Comparison of ENCODE assay signal across 12 mouse cellular contexts in the genomic region with DNA sequence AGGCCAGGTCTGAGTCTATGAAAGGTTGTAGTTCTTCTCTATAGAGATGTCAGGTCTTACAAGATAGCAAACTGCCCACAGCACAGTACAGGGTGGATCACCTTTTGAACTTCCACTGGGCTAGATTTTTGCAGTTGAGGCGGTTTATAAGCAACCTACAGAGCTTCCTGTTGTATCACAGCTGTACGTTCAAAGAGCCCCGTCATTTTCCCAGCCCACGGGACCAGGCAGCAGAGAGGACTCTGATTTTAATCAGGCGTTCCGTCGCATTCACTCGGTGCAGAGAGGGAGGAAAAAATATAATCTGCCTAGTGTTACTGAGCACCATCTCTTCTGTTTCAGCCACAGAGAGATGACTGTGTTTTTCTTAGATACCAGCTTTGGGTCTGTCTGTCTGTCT.
DNase-seq lines count a peak whose midpoint lies in the region; ATAC-seq and TF ChIP-seq lines count a peak whose summit lies in the region.
"Had no signal": no experiment of that assay in that cellular context is flagged by ENCODE, and none has a peak within 500 bp of the region (broad histone marks: within the 10 kb centered on the region; RNA-seq: fewer than 3 reads in every experiment).

No protein-coding gene starts in this region.

- no peaks in the 10 kb centered on the region for H3K9me3 ChIP-seq in heart, embryonic 15.5 days (replicated peaks)
- no peaks in the 10 kb centered on the region for H3K9me3 ChIP-seq in liver, postnatal 0 days (ENCODE audit: low read length)

- TF ChIP-seq EP300 in liver, postnatal 0 days (IDR thresholded peaks at IDR 0.05; ENCODE audit: low read depth): no peak

- 24% methylated on average over 8 of the region's 8 CpGs for WGBS in heart, embryonic 15.5 days
- 40% methylated on average over 8 of the region's 8 CpGs for WGBS in liver, postnatal 0 days (ENCODE audit: insufficient replicate concordance)

- no peak for TF ChIP-seq CTCF in liver, postnatal 0 days (IDR thresholded peaks at IDR 0.05; ENCODE audit: low read depth)

- ATAC-seq in heart, embryonic 15.5 days (replicated peaks; ENCODE audit: insufficient number of reproducible peaks, insufficient read depth, low FRiP score, low read depth): no peak
- peak; percentile 52; the same call in 1 of the 2 replicates for ATAC-seq in megakaryocyte-erythroid progenitor cell, adult 5-6 weeks (replicated peaks; ENCODE audit: low FRiP score, low TSS enrichment, poor library complexity, severe bottlenecking)
- ATAC-seq in liver, postnatal 0 days: no peak

- H3K4me2 ChIP-seq in heart, embryonic 15.5 days: 0 out of 2 replicates have a peak overlapping the region, but pooled peaks have one; percentile 55
- no peak overlapping the region for H3K4me2 ChIP-seq in liver, postnatal 0 days (ENCODE audit: low read depth, low read length)

- H3K27me3 ChIP-seq in heart, embryonic 15.5 days: no peaks in the 10 kb centered on the region
- no peaks in the 10 kb centered on the region for H3K27me3 ChIP-seq in liver, postnatal 0 days (ENCODE audit: insufficient read depth, low read length)

- H3K4me1 ChIP-seq in heart, embryonic 15.5 days (replicated peaks): peaks cover 16% of the 10 kb centered on the region
- H3K4me1 ChIP-seq in liver, postnatal 0 days (ENCODE audit: insufficient read depth): no peaks in the 10 kb centered on the region

- no peak overlapping the region for H3K9ac ChIP-seq in heart, embryonic 15.5 days
- H3K9ac ChIP-seq in liver, postnatal 0 days (replicated peaks): no peak overlapping the region

- H3K4me3 ChIP-seq in heart, embryonic 15.5 days: no peak overlapping the region
- no peak overlapping the region for H3K4me3 ChIP-seq in liver, postnatal 0 days (ENCODE audit: low read depth, low read length)

- no peak for DNase-seq in heart, adult 8-10 months (ENCODE audit: low spot score)
- DNase-seq in CD4-positive, CD25-positive, alpha-beta regulatory T cell, adult 2 months (ENCODE audit: low read depth, low spot score): peak; percentile 72
- peak; percentile 14 for DNase-seq in c-Kit-positive CD71-negative TER-119-negative erythroid progenitor cells, embryonic 14.5 days (ENCODE audit: low read depth)
- DNase-seq in spleen, postnatal 4 days (ENCODE audit: low spot score in 2 of 2): no peak
- no peak for DNase-seq in adrenal gland, postnatal 25 days
- DNase-seq in liver, postnatal 0 days: no peak
- DNase-seq: cerebellum, postnatal 10 days; gastrocnemius, postnatal 36 days; lung, postnatal 14 days; right cerebral cortex, postnatal 4 days had no signal

- H3K27ac ChIP-seq in heart, embryonic 15.5 days: no peak overlapping the region
- no peak overlapping the region for H3K27ac ChIP-seq in liver, postnatal 0 days (ENCODE audit: low read depth)

- H3K36me3 ChIP-seq in heart, embryonic 15.5 days: no peaks in the 10 kb centered on the region; the same call in 1 of the 2 replicates
- H3K36me3 ChIP-seq in liver, postnatal 0 days (replicated peaks; ENCODE audit: insufficient read depth, low read length): 0 out of 2 replicates have a peak, but pooled peaks cover 2% of the 10 kb centered on the region

Comparison
In these comparisons a context has a peak if more than half of its experiments do, and no peak if none do; other contexts are left out.
1. DNase-seq: peak in CD4-positive, CD25-positive, alpha-beta regulatory T cell, adult 2 months (single experiment) and c-Kit-positive CD71-negative TER-119-negative erythroid progenitor cells, embryonic 14.5 days (single experiment); none in heart, adult 8-10 months (single experiment), spleen, postnatal 4 days (0 of 2), adrenal gland, postnatal 25 days (single experiment) and liver, postnatal 0 days (single experiment).